In the genomic region with DNA sequence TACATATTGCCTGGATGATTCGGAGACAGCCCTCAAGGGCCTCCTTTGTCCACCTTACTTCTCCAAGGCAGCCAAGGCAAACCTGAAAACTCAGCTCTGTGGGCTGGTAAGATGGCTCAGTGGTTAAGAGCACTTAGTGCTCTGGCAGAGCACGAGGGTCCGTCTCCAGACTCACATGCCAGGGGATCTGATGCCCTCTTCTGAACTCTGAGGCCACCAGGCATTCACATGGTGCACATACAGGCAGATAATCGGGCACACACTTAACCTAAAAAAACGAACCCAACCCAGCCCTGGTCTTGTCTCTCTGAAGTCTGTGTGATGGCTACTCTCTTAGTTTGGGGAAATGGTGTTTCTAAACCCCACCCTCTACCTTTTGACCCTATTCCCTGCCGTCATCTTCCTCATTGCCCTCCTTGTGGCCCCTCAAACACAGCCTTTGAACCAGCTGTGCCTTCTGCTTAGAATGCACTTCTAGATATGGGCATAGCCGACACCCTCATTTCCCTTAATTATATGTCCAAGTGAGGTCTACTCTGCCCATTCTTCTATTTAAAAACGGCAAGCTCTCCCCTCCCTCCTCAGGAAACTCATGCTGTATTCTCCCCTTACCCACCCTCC, we compare ENCODE assay signal across 9 mouse cellular contexts. TPM values are rescaled to one million over a fixed set of nuclear protein-coding genes. Genes with fewer than 3 reads are reported as not detected.
A peak's percentile ranks its signal among the peaks of the same experiment; 100 is the strongest.
DNase-seq lines count a peak whose midpoint lies in the region; ATAC-seq and TF ChIP-seq lines count a peak whose summit lies in the region.
"Had no signal": no experiment of that assay in that cellular context is flagged by ENCODE, and none has a peak within 500 bp of the region (broad histone marks: within the 10 kb centered on the region; RNA-seq: fewer than 3 reads in every experiment).

No protein-coding gene starts in this region.

- peak overlapping the region; percentile 73; the same call in 1 of the 2 replicates for H3K4me2 ChIP-seq in heart, embryonic 12.5 days
- 0 out of 2 replicates have a peak overlapping the region, but pooled peaks have one; percentile 65 for H3K4me2 ChIP-seq in neural tube, embryonic 13.5 days
- no peak overlapping the region; the same call in 1 of the 2 replicates for H3K4me2 ChIP-seq in intestine, embryonic 15.5 days (replicated peaks)
- H3K4me2 ChIP-seq in myocyte (ENCODE audit: low read depth): no peak overlapping the region

- H3K4me3 ChIP-seq in heart, embryonic 12.5 days: no peak overlapping the region
- H3K4me3 ChIP-seq in neural tube, embryonic 13.5 days: no peak overlapping the region
- H3K4me3 ChIP-seq in intestine, embryonic 15.5 days (replicated peaks): no peak overlapping the region
- peak overlapping the region; percentile 55 for H3K4me3 ChIP-seq in myocyte

- H3K27me3 ChIP-seq in heart, embryonic 12.5 days (replicated peaks): no peaks in the 10 kb centered on the region
- H3K27me3 ChIP-seq in neural tube, embryonic 13.5 days: peaks cover 25% of the 10 kb centered on the region
- H3K27me3 ChIP-seq in intestine, embryonic 15.5 days (replicated peaks): no peaks in the 10 kb centered on the region
- H3K27me3 ChIP-seq in myocyte (ENCODE audit: control insufficient read depth, insufficient read depth, insufficient read length): no peaks in the 10 kb centered on the region

- no peak overlapping the region for H3ac ChIP-seq in myocyte (ENCODE audit: control insufficient read depth, insufficient read length)

- DNase-seq in heart, adult 9 months (ENCODE audit: low spot score in 2 of 2): no peak
- DNase-seq in neural tube, embryonic 10.5 days (ENCODE audit: extremely low spot score, low spot score): no peak
- DNase-seq in MN1 (ENCODE audit: low spot score): no peak
- no peak for DNase-seq in cerebellum, postnatal 36 days
- DNase-seq: kidney, adult 8-10 months had no signal

- no peak overlapping the region for H3K9ac ChIP-seq in heart, embryonic 12.5 days
- H3K9ac ChIP-seq in neural tube, embryonic 13.5 days: no peak overlapping the region
- H3K9ac ChIP-seq in intestine, embryonic 15.5 days: no peak overlapping the region

- H3K9me3 ChIP-seq in heart, embryonic 12.5 days (replicated peaks): no peaks in the 10 kb centered on the region
- H3K9me3 ChIP-seq in neural tube, embryonic 13.5 days: no peaks in the 10 kb centered on the region
- H3K9me3 ChIP-seq in intestine, embryonic 15.5 days: no peaks in the 10 kb centered on the region

- TF ChIP-seq POLR2A in myocyte (IDR thresholded peaks at IDR 0.05; ENCODE audit: insufficient read length, low read depth): no peak

- no peak for ATAC-seq in heart, embryonic 12.5 days (ENCODE audit: insufficient number of reproducible peaks, low FRiP score)
- ATAC-seq in neural tube, embryonic 13.5 days (ENCODE audit: low read depth): no peak
- ATAC-seq in intestine, embryonic 15.5 days: no peak

- WGBS in heart, embryonic 12.5 days: 73% methylated on average over 8 of the region's 8 CpGs
- 78% methylated on average over 8 of the region's 8 CpGs for WGBS in neural tube, embryonic 13.5 days
- WGBS in intestine, embryonic 15.5 days: 59% methylated on average over 8 of the region's 8 CpGs

- H3K79me2 ChIP-seq in myocyte (ENCODE audit: control insufficient read depth, insufficient read depth): peaks cover 5% of the 10 kb centered on the region

- H3K27ac ChIP-seq in heart, embryonic 12.5 days (ENCODE audit: poor library complexity, severe bottlenecking): peak overlapping the region; percentile 71; the same call in 1 of the 2 replicates
- H3K27ac ChIP-seq in neural tube, embryonic 13.5 days (replicated peaks): no peak overlapping the region; the same call in 1 of the 2 replicates
- peak overlapping the region; percentile 90; the same call in 1 of the 2 replicates for H3K27ac ChIP-seq in intestine, embryonic 15.5 days

- H3K36me3 ChIP-seq in heart, embryonic 12.5 days: peaks cover 25% of the 10 kb centered on the region
- H3K36me3 ChIP-seq in neural tube, embryonic 13.5 days: peaks cover 12% of the 10 kb centered on the region
- H3K36me3 ChIP-seq in intestine, embryonic 15.5 days: peaks cover 10% of the 10 kb centered on the region
- H3K36me3 ChIP-seq in myocyte (ENCODE audit: control insufficient read depth, insufficient read depth): peaks cover 4% of the 10 kb centered on the region

- H3K4me1 ChIP-seq in heart, embryonic 12.5 days (replicated peaks): peaks cover 41% of the 10 kb centered on the region
- H3K4me1 ChIP-seq in neural tube, embryonic 13.5 days (replicated peaks): peaks cover 39% of the 10 kb centered on the region
- peaks cover 40% of the 10 kb centered on the region for H3K4me1 ChIP-seq in intestine, embryonic 15.5 days (replicated peaks)

TF ChIP-seq in myocyte, 11 proteins besides CTCF, POLR2A, EP300 and RAD21:
- TF ChIP-seq TCF3 (IDR thresholded peaks at IDR 0.05; ENCODE audit: insufficient read length, low read depth) (no peak), POLR2AphosphoS2 (IDR thresholded peaks at IDR 0.05; ENCODE audit: insufficient read length, low read depth) (no peak), REST (IDR thresholded peaks at IDR 0.05; ENCODE audit: insufficient read depth, insufficient read length) (no peak), USF1 (IDR thresholded peaks at IDR 0.05; ENCODE audit: low read depth) (no peak), MYOG (IDR thresholded peaks at IDR 0.05; ENCODE audit: control insufficient read depth in 1 of 3, insufficient read depth in 1 of 3, insufficient read length in 2 of 3, low read depth in 2 of 3) (no peak), MYOD1 (IDR thresholded peaks at IDR 0.05; ENCODE audit: control insufficient read depth in 1 of 3, insufficient read length in 2 of 3, low read depth in 2 of 3) (no peak), MAX (IDR thresholded peaks at IDR 0.05; ENCODE audit: low read depth) (no peak), TCF12 (IDR thresholded peaks at IDR 0.05; ENCODE audit: insufficient read depth, poor library complexity, severe bottlenecking) (no peak), CEBPB (IDR thresholded peaks at IDR 0.05; ENCODE audit: insufficient read depth, poor library complexity, severe bottlenecking) (no peak), SRF (IDR thresholded peaks at IDR 0.05; ENCODE audit: control insufficient read depth, insufficient read length, low read depth) (no peak), E2F4 (IDR thresholded peaks at IDR 0.05; ENCODE audit: insufficient read depth) (no peak)

RNA-seq across cellular contexts. Expression of gene Smdt1, which starts 1.0 kb away (rescaled TPM):
- 299 and 309 TPM in 2 replicates for polyA plus RNA-seq in heart, embryonic 12.5 days (2016; fragmentation: Nextera tagmentation; extraction: Ambion mirVana)
- 383 and 401 TPM in 2 replicates for polyA plus RNA-seq in neural tube, embryonic 13.5 days (2015; fragmentation: Nextera tagmentation; extraction: Ambion mirVana)
- polyA plus RNA-seq in intestine, embryonic 15.5 days (2015; fragmentation: Nextera tagmentation; extraction: Ambion mirVana): 277 and 308 TPM in 2 replicates
- polyA plus RNA-seq in myocyte (2012; fragmentation: generic; extraction: Trizol): 665 TPM

RNA-seq across cellular contexts. Expression of gene Pheta2, which starts 1.0 kb away (rescaled TPM):
- polyA plus RNA-seq in heart, embryonic 12.5 days (2016; fragmentation: Nextera tagmentation; extraction: Ambion mirVana): 9.8 and 9.9 TPM in 2 replicates
- 3.0 and 3.7 TPM in 2 replicates for polyA plus RNA-seq in neural tube, embryonic 13.5 days (2015; fragmentation: Nextera tagmentation; extraction: Ambion mirVana)
- polyA plus RNA-seq in intestine, embryonic 15.5 days (2015; fragmentation: Nextera tagmentation; extraction: Ambion mirVana): 13.1 and 13.4 TPM in 2 replicates
- polyA plus RNA-seq in myocyte (2012; fragmentation: generic; extraction: Trizol): 0.05 TPM

RNA-seq across cellular contexts. Expression of gene Naga, which starts 1.0 kb away (rescaled TPM):
- polyA plus RNA-seq in heart, embryonic 12.5 days (2016; fragmentation: Nextera tagmentation; extraction: Ambion mirVana): 40.5 and 44.6 TPM in 2 replicates
- polyA plus RNA-seq in neural tube, embryonic 13.5 days (2015; fragmentation: Nextera tagmentation; extraction: Ambion mirVana): 26.5 and 33.4 TPM in 2 replicates
- 144 and 176 TPM in 2 replicates for polyA plus RNA-seq in intestine, embryonic 15.5 days (2015; fragmentation: Nextera tagmentation; extraction: Ambion mirVana)
- 53.2 TPM for polyA plus RNA-seq in myocyte (2012; fragmentation: generic; extraction: Trizol)

RNA-seq across cellular contexts. Expression of gene Ndufa6, which starts 14.4 kb away (rescaled TPM):
- 475 and 496 TPM in 2 replicates for polyA plus RNA-seq in heart, embryonic 12.5 days (2016; fragmentation: Nextera tagmentation; extraction: Ambion mirVana)
- polyA plus RNA-seq in neural tube, embryonic 13.5 days (2015; fragmentation: Nextera tagmentation; extraction: Ambion mirVana): 343 and 383 TPM in 2 replicates
- 502 and 513 TPM in 2 replicates for polyA plus RNA-seq in intestine, embryonic 15.5 days (2015; fragmentation: Nextera tagmentation; extraction: Ambion mirVana)
- polyA plus RNA-seq in myocyte (2012; fragmentation: generic; extraction: Trizol): 517 TPM

RNA-seq across cellular contexts. Expression of gene Cyp2d22, which starts 40.3 kb away (rescaled TPM):
- 7.3 and 8.0 TPM in 2 replicates for polyA plus RNA-seq in heart, embryonic 12.5 days (2016; fragmentation: Nextera tagmentation; extraction: Ambion mirVana)
- polyA plus RNA-seq in neural tube, embryonic 13.5 days (2015; fragmentation: Nextera tagmentation; extraction: Ambion mirVana): 1.5 and 3.5 TPM in 2 replicates
- 9.0 and 11.2 TPM in 2 replicates for polyA plus RNA-seq in intestine, embryonic 15.5 days (2015; fragmentation: Nextera tagmentation; extraction: Ambion mirVana)
- polyA plus RNA-seq in myocyte (2012; fragmentation: generic; extraction: Trizol): 2.4 TPM

Comparison
In these comparisons a context has a peak if more than half of its experiments do, and no peak if none do; other contexts are left out.
1. H3K4me2 ChIP-seq: peak in heart, embryonic 12.5 days (single experiment) and neural tube, embryonic 13.5 days (single experiment); none in intestine, embryonic 15.5 days (single experiment) and myocyte (single experiment).